Mouse (Mus musculus): ENCODE results near the gene Tarbp2.

The Tarbp2 gene

DNA sequence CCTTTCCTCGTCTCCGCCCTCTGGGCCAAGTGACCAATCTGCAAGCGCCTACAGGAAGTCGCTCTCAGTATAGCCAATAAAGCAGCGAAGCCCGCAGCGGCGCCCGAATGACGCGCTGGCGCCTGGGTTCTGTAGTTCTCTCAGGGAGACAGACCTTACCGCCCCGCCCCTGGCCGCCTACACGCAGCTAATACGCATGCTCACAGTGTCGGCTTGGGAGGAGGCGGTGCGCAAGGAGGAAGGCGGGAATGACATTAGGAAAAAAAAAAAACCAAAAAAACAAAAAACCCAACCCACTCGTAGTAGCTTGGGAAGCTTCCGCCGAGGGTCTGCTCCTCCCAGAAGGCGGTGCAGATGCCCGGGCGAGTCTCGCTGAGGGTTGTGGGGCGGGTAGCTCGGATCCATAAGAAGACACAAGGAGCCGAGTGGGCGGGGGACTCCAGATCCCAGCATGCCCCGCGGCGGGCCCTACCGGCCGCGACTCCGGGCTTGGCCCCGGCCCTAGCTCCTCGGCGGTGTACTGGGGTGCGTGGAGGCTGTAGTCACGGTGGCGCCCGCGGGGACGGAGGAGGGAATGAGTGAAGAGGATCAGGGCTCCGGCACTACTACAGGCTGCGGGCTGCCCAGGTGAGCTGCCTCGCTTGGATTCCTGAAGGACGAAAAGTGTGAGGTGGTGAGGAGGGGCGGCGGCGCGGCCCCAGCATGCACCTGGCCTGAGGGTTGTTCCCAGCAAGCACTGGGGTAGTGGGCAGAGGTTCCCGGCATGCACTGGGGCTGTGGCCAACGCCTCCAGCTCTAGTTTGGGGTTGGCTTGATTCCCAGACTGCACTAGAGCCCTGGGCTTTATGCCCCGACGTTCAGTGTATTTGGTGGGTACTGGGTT lies at the start of gene Tarbp2:
Tarbp2 (plus strand) TSS at position 217 of the 883 bp plus-strand sequence.
- in situ Hi-C loops (cut with MboI; ENCODE audit: unreplicated experiment in 2 of 2) = loop anchor here in 1 of 2 experiments (10.0 kb wide), 1 partner anchor 53 kb away; no protein-coding TSS in a partner anchor

DNA sequence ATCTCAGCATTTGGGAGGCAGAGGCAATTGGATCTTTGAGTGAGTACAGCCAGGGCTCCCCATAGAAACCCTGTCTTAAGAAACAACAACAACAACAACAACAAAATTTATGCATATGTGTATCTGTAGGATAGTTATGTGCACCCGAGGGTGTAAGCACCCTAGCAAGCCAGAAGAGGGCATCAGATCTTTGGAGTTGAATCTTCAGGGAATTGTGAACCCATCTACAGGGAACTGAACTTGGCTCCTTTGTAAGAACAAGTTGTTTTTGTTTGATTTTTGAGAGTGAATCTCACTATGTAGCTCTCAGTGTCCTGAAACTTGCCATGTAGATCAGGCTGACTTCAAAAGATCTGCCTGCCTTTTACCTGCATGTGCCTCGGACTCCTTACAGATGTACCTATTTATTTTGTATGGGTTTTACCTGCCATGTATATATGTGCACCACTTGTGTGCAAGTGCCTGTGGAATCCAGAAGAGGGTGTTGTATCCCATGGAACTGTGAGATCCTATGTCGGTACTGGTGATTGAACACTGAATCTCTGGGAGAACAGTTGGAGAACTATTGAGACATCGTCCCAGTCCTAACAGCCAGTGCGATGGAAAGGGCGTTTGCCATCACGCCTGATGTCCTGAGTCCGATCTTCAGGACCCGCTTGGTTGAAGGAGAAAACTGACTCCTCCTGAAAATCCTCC lies 49.2 kb upstream of the Tarbp2 start:
- in situ Hi-C loops (cut with MboI; ENCODE audit: unreplicated experiment in 2 of 2) = loop anchor here in 1 of 2 experiments (5.0 to 10.0 kb wide), 3 partner anchors 46 to 203 kb away; partner anchors contain the start of genes Atp5g2, Map3k12 and Tarbp2

- in situ Hi-C loops (cut with MboI; ENCODE audit: unreplicated experiment in 2 of 2) = no loop called here
Observed at GRCm38 (mm10) chr15:102470183-102470604, 47.8 kb upstream of the Tarbp2 start, which contains the start of gene Pcbp2. Gene Pcbp2 (plus strand): TSS chr15:102470539.

DNA sequence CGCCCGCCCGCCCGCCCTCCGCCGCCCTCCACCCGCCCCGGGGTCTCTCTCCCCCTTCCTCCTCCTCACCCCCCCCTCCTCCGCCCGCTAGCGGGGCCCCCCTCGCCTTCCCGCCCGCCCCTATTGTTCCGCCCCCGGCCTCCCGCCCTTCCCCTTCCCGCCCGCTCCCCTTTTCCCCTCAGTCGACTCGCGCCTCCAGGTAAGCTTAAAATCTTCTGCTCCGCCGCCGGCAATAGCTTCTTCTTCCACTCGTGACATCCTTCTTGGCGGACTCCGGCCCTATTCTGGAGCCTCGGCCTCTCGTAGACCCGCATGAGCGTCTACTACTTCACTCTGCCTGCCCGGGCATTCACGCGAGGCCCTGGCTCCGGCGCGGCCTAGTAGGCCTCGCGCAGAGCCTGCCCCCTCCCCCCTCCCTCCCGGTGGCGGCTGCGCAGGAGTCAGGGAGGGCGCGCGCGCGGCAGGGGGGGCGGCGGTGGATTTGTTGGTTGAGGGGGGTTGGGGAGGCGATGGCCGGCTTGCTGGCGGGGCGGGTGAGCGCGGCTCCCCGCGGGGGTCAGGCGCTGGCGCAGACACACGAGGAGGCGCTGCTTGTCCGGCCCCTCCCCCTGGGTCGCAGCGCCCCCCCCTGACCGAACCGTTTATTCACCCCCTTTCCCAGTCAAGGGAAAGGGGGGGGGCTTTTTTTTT lies 47.2 kb upstream of the Tarbp2 start:
- in situ Hi-C loops (cut with MboI; ENCODE audit: unreplicated experiment in 2 of 2) = no loop called here

- in situ Hi-C loops (cut with MboI; ENCODE audit: unreplicated experiment in 2 of 2) = no loop called here
Observed at GRCm38 (mm10) chr15:102471295-102471645, 46.7 kb upstream of the Tarbp2 start.

- in situ Hi-C loops (cut with MboI; ENCODE audit: unreplicated experiment in 2 of 2) = no loop called here
Observed at GRCm38 (mm10) chr15:102471727-102472126, 46.3 kb upstream of the Tarbp2 start.

- in situ Hi-C loops (cut with MboI; ENCODE audit: unreplicated experiment in 2 of 2) = no loop called here
Observed at GRCm38 (mm10) chr15:102473246-102473645, 44.7 kb upstream of the Tarbp2 start.

GRCm38 (mm10) chr15:102474520-102474919 lies 43.5 kb upstream of the Tarbp2 start:
- in situ Hi-C loops (cut with MboI; ENCODE audit: unreplicated experiment in 2 of 2) = no loop called here

DNA sequence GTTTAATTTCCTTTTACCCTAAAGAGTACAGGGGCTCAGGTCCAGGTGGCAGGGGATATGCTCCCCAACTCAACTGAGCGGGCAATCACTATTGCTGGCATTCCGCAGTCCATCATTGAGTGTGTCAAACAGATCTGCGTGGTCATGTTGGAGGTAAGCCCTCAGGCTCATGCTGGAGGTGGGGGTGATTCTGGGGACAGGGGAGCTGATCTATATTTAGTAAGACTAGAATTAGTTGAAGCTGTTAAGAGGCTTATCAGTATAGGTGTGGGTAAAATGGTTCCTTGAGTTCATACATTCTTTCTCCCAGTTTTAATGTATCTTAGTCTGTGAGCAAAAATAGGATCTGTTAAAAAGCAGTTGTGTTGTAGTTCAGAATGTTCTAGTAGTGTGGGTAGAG lies 34.9 kb upstream of the Tarbp2 start:
- in situ Hi-C loops (cut with MboI; ENCODE audit: unreplicated experiment in 2 of 2) = loop anchor here in 1 of 2 experiments (5.0 kb wide), 1 partner anchor 984 kb away; no protein-coding TSS in a partner anchor

DNA sequence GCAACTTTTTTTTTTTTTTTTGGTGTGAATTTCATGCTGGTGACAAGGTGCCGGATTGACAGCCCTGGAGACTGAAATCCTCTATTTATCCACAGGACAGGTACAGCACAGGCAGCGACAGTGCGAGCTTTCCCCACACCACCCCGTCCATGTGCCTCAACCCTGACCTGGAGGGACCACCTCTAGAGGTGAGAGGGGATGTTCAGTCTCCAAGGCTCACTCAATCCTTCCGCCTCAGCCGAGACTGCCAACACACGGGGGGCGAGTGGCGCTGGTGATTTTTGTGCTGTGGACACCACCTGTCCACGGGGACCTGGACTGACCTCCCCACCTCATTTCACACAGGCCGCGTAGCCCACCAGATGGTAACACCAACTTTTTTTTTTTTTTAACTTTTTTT lies 32.1 kb upstream of the Tarbp2 start:
- in situ Hi-C loops (cut with MboI; ENCODE audit: unreplicated experiment in 2 of 2) = no loop called here

DNA sequence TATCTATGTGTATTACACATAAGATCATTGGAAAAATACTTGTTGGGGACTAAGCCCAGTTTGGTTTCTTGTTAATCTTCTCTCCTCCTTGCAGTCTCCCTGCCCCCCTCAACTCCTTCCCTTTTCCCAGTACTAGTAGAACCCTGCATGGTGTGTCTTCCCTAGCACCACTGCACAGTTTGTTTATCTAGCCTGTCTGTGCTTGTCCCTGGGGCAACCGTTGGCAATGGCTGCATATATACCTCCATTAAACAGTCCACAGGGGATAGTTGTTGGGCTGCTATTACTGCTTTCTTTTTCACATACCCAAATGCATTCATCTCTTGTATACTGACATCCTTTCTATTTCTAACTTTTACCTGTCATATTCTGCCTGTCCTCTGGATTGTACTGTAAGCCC lies 30.3 kb upstream of the Tarbp2 start:
- in situ Hi-C loops (cut with MboI; ENCODE audit: unreplicated experiment in 2 of 2) = no loop called here

- in situ Hi-C loops (cut with MboI; ENCODE audit: unreplicated experiment in 2 of 2) = no loop called here
Observed at GRCm38 (mm10) chr15:102498322-102498721, 19.7 kb upstream of the Tarbp2 start.

DNA sequence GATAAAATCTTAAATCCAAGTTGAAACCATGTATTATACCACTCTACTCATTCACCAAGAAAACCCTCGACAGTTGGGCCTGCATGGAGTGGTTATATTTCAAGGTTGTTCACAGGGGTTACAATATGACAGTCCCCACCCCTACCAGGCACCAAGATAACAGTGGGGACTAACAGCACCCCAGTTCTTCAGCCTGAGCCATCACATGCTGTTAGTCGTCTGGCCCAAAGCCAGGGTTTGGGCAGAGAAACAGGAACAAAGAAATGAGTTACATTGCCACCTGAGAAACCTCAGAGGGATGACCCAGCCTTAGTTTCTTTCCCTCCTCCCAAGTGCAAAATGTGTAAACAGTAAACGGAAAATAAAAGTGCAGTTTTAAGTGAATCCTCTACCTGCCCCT lies 18.6 kb upstream of the Tarbp2 start:
- in situ Hi-C loops (cut with MboI; ENCODE audit: unreplicated experiment in 2 of 2) = no loop called here

- in situ Hi-C loops (cut with MboI; ENCODE audit: unreplicated experiment in 2 of 2) = no loop called here
Observed at GRCm38 (mm10) chr15:102499851-102500250, 18.1 kb upstream of the Tarbp2 start.

- in situ Hi-C loops (cut with MboI; ENCODE audit: unreplicated experiment in 2 of 2) = no loop called here
Observed at GRCm38 (mm10) chr15:102500479-102500878, 17.5 kb upstream of the Tarbp2 start.

DNA sequence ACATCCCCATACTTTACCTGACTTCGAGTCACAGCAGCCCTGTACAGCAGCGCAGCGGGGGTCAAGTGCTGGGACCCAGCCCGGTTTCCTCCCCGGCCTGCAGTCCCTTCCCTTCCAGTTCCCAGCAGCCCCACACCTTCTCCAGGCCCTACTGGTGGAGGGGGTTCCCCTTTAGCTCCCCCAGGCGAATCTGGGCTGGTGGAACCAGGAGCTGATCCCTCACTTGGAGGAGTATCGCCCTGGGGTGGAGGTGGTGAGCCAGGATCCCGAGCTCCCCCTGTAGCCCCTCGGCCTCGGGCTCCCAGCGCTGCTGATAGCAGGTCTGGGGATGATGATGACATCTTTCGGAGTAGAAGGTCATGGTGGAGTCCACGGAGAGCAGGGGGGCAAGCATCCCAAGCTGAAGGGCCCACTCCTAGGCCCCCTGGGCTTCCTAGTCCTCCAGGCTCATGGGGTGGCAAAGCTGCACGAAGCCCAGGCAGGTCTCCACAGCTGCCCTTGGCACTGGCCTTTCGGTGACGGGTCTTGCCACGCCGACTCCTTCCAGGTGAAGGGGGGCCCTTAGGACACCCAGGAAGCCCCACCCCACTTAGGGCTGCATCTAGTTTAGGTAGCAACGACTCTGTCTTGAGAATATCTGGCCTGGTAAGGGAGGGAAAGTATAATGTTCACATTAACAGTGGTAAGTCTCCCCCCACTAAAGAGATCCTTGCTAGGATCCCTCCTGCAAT lies 16.7 kb upstream of the Tarbp2 start:
- in situ Hi-C loops (cut with MboI; ENCODE audit: unreplicated experiment in 2 of 2) = no loop called here

DNA sequence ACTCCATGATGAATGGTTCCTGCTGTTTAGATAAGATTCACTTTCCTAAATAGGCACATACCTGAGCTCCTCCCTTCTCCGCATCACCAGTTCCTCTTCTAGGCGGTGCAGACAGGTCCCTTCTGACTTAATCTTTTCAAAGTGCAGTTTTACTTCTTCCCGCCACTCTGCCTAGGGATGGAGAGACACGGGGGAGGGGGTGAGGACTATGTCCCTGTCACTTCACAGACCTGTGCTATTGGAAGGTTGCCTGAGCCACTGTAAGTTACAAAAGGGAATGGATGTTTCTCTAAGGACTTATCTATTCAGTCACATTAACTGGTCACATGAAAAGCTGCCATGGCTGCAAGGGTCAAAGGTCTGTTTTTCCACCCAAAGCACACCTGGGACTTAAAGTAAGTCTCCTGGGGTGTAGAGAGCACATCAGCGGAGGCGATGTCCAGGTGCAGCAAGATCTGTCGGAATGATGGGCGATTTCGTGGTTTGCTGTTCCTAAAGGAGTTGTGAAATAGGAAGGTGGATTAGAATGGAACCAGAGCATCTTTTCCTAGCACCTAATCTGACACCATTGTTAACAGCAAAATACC lies 15.6 kb upstream of the Tarbp2 start:
- in situ Hi-C loops (cut with MboI; ENCODE audit: unreplicated experiment in 2 of 2) = no loop called here

- in situ Hi-C loops (cut with MboI; ENCODE audit: unreplicated experiment in 2 of 2) = no loop called here
Observed at GRCm38 (mm10) chr15:102503447-102503846, 14.5 kb upstream of the Tarbp2 start, which contains the start of gene Gm10337. Gene Gm10337 (plus strand): TSS chr15:102503722.

DNA sequence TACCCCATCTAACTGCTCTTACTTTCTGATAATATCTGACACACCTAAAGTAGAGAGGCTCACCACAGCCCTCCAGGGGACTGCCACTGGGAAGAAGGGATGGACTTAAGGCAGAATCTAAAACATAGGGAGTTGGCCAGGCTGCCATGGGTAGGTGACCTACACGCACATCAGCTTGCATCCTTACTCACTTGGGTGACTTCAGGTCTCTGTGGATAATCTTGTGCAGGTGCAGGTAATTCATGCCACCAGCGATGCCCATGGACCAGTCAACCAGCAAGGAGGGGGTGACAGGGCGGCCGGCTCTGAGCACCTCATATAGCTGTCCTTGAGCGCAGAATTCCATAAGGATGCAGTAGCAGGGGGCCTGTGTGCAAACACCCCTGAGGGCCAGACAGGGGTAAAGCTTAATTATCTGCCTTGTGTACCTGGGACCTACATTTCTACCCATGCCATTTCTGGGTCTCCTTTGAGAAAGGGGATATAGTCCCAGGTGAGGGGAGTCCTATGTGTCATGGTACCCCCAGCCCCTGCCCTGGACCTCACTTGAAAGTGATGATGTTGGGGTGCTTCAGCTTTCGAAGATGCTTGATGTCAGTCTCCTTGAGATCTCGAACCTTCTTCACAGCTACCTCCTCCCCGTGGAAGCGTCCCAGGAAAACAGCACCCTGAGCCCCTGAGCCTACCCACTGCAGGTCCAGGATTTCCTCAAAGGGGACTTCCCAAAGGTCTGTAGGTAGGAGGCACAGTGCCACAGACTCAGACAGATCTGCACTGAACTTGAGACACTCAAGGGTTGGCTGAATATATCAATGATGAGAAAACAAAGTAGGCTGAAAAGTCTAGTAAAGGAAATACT lies 13.8 kb upstream of the Tarbp2 start:
- in situ Hi-C loops (cut with MboI; ENCODE audit: unreplicated experiment in 2 of 2) = no loop called here

Measured in v-Abl transformed pro-B cells (cell line).